Mouse (Mus musculus): ENCODE data around the gene Frem1.

GRCm38 (mm10) chr4:82972381-82972780 is 79.8 kb downstream of the Frem1 start:
- TF ChIP-seq CTCF (IDR thresholded peaks at IDR 0.05; ENCODE audit: control insufficient read depth, insufficient read depth, insufficient replicate concordance, low read depth, low read length) (no peak), POLR2A (IDR thresholded peaks at IDR 0.05; ENCODE audit: control insufficient read depth, low read depth, low read length) (no peak)

Data from testis, adult 2 months (tissue).